Mouse (Mus musculus): ENCODE results near the gene Il5. TPM values are rescaled to one million over a fixed set of nuclear protein-coding genes. Genes with fewer than 3 reads are reported as not detected.

The Il5 gene
- 0.55 and 0.81 TPM in 2 replicates for polyA plus RNA-seq (2015; fragmentation: Nextera tagmentation; extraction: Ambion mirVana)

DNA sequence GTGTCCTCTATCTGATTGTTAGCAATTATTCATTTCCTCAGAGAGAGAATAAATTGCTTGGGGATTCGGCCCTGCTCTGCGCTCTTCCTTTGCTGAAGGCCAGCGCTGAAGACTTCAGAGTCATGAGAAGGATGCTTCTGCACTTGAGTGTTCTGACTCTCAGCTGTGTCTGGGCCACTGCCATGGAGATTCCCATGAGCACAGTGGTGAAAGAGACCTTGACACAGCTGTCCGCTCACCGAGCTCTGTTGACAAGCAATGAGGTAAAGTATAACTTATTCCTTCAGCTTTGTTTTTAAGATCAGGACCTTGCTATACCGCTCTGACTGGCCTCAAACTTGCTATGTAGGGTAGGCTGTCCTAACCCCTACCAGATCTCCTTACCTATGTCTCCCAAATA lies at the start of gene Il5:
TSS of gene Il5 (plus strand) at position 80 of the 400 bp plus-strand sequence.
- DNase-seq (ENCODE audit: low spot score) = no peak

DNA sequence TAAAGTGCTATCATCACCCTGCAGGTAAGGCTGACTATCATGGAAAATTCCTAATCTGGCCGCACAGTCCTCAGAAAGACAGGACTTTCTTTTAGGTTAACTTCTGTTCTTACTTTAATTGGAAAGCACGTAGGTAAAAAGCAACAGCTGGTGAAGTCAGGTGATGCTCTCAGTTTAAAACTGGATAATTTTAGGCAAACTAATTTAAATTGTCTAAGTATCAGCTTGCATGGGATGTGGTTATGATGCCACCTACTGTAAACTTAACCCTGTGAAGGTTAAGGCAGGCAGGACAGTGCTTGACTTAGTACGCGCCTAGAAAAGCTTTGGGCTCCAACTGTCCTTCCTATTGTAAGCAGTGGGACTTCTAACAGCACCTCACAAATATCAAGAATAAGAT lies 49.2 kb upstream of the Il5 start:
- no peak for DNase-seq (ENCODE audit: low spot score)

- DNase-seq (ENCODE audit: low spot score) = no peak
Measured at GRCm38 (mm10) chr11:53680141-53680540, 40.5 kb upstream of the Il5 start.

- no peak for DNase-seq (ENCODE audit: low spot score)
Measured at GRCm38 (mm10) chr11:53681686-53682085, 38.9 kb upstream of the Il5 start.

GRCm38 (mm10) chr11:53682170-53682569 lies 38.4 kb upstream of the Il5 start:
- DNase-seq (ENCODE audit: low spot score) = no peak

- no peak for DNase-seq (ENCODE audit: low spot score)
Measured at GRCm38 (mm10) chr11:53682994-53683530, 37.5 kb upstream of the Il5 start.

GRCm38 (mm10) chr11:53691979-53692378 lies 28.6 kb upstream of the Il5 start:
- DNase-seq (ENCODE audit: low spot score) = no peak

DNA sequence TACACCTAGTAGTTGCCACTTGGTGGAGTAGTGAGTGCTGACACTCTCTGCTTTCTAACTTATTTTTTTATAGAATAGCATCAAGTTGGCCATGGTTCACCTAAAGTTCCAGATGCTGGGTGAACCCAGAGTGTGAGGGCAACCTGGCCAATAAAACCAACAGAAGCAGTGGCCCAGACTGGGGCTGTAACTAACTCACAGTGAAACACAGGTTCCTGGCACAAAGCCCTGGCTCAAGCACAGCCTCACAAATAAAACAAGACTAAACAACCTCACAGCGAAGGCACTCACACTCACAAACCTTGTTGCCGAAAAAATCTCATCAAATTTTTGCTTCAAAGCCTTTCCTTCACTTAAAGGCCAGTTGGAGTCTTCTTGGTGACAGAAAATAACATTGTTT lies 22.1 kb upstream of the Il5 start:
- DNase-seq (ENCODE audit: low spot score) = no peak

- no peak for DNase-seq (ENCODE audit: low spot score)
Measured at GRCm38 (mm10) chr11:53699351-53699750, 21.2 kb upstream of the Il5 start.

DNA sequence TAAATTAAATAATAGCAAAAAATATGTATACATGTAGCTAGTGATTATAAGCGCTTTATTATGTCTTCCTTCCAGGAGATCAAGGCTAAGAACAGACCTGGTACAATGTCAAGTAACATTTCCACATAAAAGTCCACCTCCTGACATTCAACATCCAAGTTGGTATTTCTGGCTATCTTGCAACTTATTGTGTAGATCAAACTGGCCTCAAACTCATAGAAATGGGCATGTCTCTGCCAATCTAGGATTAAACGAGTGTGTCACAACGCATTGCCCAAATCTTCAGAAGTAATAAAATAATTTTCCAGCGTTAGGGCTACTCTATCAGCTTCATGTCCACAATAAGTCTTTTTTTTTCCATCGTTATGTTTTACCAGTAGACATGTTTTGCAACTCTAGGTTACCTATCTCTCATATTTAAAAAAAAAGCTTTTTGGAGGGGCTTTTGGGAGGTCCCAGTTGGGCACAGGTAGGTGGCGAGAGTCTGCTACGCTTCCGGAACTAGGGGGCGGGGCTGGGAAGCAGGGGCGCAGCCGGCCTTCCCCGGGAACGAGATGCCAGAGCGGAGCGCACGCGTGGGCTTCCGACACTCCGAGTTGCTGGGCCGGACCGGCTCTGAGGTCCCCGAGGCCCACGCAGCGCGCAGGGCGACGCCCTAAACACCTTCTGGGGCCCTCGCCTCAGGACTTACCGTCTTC lies 14.2 kb upstream of the Il5 start:
- DNase-seq (ENCODE audit: low spot score) = peak; percentile 51

DNA sequence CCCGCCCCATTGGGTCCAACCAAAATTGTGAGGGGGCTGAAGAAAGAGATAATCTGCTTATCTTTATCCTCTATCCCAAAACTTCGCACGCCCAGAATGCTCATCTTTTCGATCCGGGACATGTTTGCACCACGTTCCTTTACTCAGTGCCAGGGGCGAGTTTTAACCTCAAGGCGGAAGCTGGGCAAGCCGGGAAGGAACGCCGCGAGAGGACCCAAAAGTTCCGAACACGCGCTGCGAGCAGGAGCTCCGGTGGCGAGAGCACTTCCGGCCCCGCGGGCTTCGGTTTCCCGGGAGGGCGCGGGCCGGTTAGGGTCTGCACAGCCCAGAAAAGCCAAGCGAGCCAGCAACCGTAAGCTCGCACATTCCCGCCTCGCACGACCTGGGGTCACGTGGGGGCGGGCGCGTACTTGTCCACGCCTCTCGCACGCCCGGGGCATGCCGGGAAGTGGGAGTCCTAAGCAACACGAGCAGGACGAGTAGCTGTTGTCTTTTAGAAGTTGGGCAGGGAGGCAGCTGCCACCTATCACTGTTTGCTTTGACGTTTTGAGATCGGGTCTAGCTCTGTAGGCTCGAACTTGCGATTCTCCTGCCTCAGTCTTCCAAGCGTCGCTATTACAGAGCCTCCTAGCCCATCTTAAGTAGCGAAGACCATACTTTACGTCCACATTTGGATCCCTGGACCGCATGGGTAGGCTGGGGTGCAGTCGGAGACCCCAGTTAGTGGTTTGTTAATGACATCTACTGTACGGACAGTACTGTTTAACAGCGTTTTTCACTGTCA lies 13.5 kb upstream of the Il5 start, which contains the start of gene Rad50:
TSS of gene Rad50 (minus strand) at position 386 of the 784 bp plus-strand sequence.
- peak; percentile 93 for DNase-seq (ENCODE audit: low spot score)

DNA sequence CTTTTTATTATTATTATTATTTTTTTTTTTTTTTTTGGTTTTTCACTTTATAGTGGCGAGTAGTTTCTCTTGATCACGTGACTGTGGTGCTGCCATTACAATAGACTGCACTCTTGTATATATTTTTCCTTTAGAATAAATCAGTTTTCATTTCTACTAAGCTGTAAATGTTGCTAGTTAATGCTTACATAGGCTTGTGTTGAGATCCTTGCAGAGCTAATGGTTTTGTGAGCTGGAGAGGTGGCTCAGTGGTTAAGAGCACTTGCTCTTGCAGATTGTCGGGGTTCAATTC lies 12.9 kb upstream of the Il5 start:
- no peak for DNase-seq (ENCODE audit: low spot score)

DNA sequence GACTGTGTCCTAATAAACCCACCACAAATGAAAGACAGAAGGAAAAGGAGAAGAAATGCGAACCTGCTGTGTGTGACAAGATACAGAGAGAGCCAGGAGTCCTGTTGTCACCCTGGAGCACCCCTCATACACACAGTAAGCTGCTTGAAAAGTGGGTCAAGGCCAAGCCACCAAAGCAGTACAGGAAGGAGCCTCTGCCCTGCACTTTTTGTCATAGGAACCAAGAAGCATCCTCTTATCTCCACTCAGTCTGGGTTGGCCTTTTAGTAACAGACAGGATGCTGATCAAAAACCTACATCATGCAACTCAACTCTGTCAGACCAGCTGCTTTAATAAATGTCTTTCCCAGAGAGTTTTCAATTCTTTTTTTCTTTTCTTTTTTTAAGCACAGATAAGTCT lies 893 bp upstream of the Il5 start:
- DNase-seq (ENCODE audit: low spot score) = peak; percentile 55

DNA sequence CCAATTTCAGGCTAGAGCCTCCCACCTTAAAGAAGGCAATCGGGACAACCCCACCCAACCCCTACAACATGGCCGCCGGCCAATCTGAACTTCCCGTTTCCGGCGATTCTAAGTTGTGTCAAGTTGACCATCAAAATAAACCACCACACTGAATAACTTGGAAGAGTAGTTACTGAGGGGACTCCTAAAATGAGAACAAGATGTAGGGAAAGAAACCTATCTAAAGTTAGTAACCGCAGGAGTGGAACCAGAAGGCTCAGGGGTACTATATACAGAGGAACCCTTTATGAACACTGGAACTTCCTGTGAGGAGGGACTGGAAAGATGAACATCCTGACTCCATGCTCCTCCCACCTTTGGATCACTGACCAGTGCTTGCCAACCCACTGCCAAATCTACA lies 10.9 kb downstream of the Il5 start:
- no peak for DNase-seq (ENCODE audit: low spot score)

GRCm38 (mm10) chr11:53732244-53732643 lies 11.7 kb downstream of the Il5 start:
- DNase-seq (ENCODE audit: low spot score) = no peak

- DNase-seq (ENCODE audit: low spot score) = no peak
Measured at GRCm38 (mm10) chr11:53733824-53734223, 13.2 kb downstream of the Il5 start.

- DNase-seq (ENCODE audit: low spot score) = no peak
Measured at GRCm38 (mm10) chr11:53734431-53734830, 13.8 kb downstream of the Il5 start.

GRCm38 (mm10) chr11:53734970-53735681 lies 14.5 kb downstream of the Il5 start:
- no peak for DNase-seq (ENCODE audit: low spot score)

GRCm38 (mm10) chr11:53735682-53736245 lies 15.2 kb downstream of the Il5 start:
- peak; percentile 86 for DNase-seq (ENCODE audit: low spot score)

DNA sequence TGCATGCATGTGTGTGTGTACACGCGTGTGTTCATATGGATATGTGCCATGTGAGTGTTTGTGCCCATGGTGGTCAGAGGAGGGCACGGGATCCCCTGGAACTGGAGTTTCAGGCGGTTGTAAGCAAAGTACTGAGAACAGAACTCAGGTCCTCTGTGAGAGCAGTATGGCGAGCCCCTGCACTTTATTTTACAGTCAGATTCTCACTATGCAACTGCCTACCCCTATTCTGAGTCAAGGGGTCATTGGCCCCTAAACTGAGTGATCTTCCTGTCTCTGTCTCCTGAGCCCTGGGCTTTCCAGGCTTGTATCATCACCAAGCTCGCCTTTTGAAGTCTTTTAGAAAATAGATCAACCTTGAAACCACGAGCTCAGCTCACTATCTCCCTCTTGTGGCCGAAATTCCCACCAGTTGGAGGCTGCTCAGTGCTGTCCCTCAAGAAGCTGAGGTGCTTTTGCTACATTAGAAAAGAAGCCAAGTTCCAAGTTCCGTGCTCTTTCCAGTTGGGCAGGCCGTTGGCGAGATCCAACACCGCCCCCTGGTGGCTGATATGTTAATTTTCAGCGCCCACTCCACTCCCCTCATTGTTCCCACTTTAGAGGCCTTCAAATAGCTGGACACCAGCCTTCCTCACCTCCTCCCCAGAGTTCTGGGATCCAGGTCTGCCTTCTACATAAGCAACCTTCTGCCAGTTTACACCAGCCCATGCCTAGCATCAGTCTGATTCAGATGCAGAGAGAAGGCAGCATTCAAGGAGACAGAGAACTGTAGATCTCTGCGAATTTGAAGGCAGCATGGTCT lies 16.4 kb downstream of the Il5 start:
- DNase-seq (ENCODE audit: low spot score) = peak; percentile 88

GRCm38 (mm10) chr11:53737573-53737946 lies 17.0 kb downstream of the Il5 start:
- DNase-seq (ENCODE audit: low spot score) = peak; percentile 75
